Mouse (Mus musculus): ENCODE measurements around the gene Col9a1. TPM values are rescaled to one million over a fixed set of nuclear protein-coding genes. Genes with fewer than 3 reads are reported as not detected.

Col9a1 gene
- total RNA-seq, 2 experiments from 2014 or later, result 0.60 to 0.94 TPM

- no peak for DNase-seq (ENCODE audit: low spot score in 2 of 2)
- intact Hi-C loops (cut with DNase I), result no loop called here
These were observed 82.0 kb downstream of the Col9a1 start for GRCm38 (mm10) chr1:24259419-24259818.

- no peak for DNase-seq (ENCODE audit: low spot score in 2 of 2)
- intact Hi-C loops (cut with DNase I), result no loop called here
These were observed 83.8 kb downstream of the Col9a1 start for GRCm38 (mm10) chr1:24261181-24261580.

DNA sequence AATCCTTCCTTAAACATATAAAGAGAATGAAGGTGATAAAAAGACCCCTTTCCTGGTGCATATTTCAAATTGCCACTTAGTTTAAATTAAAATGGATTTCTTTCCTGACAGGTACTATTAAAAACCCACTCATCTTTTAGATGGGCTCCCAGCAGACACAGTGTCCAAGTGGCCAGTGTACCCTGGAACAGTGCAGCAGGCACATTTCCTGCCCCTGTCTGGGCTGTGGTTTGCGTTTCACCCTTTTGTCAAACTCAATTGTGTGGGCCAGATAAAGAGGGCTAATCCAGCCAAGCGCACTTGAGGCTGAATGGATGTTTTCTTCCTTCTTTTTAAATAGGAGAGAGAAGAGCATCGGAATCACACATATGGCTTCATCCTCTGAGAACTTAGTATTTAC, 89.6 kb downstream of the Col9a1 start:
- intact Hi-C loops (cut with DNase I), result no loop called here
- no peak for DNase-seq (ENCODE audit: low spot score in 2 of 2)

GRCm38 (mm10) chr1:24286360-24286759, 109.0 kb downstream of the Col9a1 start:
- no peak for DNase-seq (ENCODE audit: low spot score in 2 of 2)
- intact Hi-C loops (cut with DNase I), result no loop called here

- no peak for DNase-seq (ENCODE audit: low spot score in 2 of 2)
- intact Hi-C loops (cut with DNase I), result no loop called here
These were observed 115.1 kb downstream of the Col9a1 start for GRCm38 (mm10) chr1:24292515-24292914.

- no peak for DNase-seq (ENCODE audit: low spot score in 2 of 2)
- intact Hi-C loops (cut with DNase I), result no loop called here
These were observed 117.9 kb downstream of the Col9a1 start for GRCm38 (mm10) chr1:24294979-24295942.

GRCm38 (mm10) chr1:24300700-24301099, 123.3 kb downstream of the Col9a1 start:
- no peak for DNase-seq (ENCODE audit: low spot score in 2 of 2)

More at GRCm38 (mm10) chr1:24300700-24301099, 123.3 kb downstream of the Col9a1 start:
- intact Hi-C loops (cut with DNase I), result no loop called here

Other genes with a start within 250 kb of the Col9a1 start
- 10 to 100 TPM; 53.2 to 54.1 TPM for gene Sdhaf4, start 172.0 kb upstream of the Col9a1 start, total RNA-seq (2021)
- gene Fam135a, start 77.3 kb upstream of the Col9a1 start, total RNA-seq (2021), result 10 to 100 TPM; 27.1 to 31.0 TPM

Data from left cerebral cortex, postnatal 25 days (tissue).